Mouse (Mus musculus) layer of hippocampus, adult 8-10 months (tissue): ENCODE results near the gene Glt1d1. TPM values are rescaled to one million over a fixed set of nuclear protein-coding genes. Genes with fewer than 3 reads are reported as not detected.
A peak's percentile ranks its signal among the peaks of the same experiment; 100 is the strongest.
"Not testable (repeated sequence)": the region's sequence is repeated elsewhere in the genome, so short reads cannot be mapped to it uniquely, and the experiment has no call there.

Experiments
- DNase-seq, 2 experiments: peaks; one replicate each; pipeline ENCODE4 v3.0.0; 2022; ENCODE audit warnings: low spot score in 2 of 2
- total RNA-seq, 4 experiments: library from RNA; stranded (reverse); gene quantifications; 2 replicates each; pipeline ENCODE4 v1.2.4; 2022

Glt1d1 gene
- total RNA-seq, 4 experiments from 2014 or later, result 25.8 to 32.5 (median 26.7) TPM

DNA sequence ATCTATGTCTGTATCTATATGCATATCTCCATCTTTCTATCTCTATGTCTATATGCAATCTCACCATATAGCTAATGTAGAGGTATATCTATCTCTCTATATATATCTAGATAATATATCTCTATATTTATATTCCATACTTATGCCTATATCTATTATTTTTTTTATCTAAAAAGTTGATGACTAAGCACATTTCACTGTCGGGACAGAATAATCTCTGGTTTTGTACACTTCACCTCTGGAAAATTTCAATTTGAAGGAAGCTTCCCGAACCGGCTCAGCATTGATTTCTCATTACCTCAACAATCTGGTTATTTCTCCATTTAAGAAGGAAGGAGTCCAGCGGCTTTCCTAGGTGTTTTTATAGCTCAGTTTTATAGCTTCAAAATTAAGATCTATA is 64.5 kb downstream of the Glt1d1 start:
- DNase-seq, result no peak

DNA sequence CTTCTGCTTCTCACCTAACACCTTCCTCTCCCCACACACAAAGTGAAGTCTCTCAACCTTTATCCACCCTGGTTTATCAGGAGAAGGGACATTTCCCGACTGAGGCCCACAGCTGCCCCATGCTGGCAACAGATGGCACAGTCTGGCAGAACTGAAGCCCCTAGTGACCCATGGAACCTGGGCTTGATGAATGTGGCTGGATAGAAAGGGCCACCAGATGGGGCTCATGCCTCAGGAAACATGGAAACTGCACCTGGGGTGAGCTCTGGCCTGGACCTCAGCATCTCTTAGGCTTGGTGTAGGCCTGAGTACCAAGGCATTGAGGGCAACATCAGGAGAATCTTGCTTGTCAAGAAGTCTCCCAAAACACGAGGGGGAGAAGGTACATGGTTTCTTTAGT is 66.5 kb downstream of the Glt1d1 start:
- no peak for DNase-seq

DNA sequence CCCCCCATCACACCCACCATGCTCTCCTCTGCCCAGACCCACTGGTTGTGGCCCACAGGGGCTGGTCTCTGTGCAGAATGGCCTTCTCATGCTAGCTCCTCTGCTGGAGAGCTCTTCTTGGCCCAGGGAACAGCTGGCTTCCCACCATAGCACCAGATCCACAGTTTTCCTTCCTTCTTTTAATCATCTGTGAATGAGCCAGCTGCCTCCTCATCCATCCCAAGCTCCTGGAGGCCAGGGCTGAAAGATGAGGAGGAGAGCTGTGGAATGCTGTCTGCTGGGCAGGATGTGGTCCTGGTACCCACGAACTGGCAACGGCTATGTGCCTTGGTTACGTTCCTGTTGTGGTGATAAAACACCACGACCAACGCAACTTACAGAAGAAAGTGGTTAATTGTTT is 67.6 kb downstream of the Glt1d1 start:
- DNase-seq, result no peak

DNA sequence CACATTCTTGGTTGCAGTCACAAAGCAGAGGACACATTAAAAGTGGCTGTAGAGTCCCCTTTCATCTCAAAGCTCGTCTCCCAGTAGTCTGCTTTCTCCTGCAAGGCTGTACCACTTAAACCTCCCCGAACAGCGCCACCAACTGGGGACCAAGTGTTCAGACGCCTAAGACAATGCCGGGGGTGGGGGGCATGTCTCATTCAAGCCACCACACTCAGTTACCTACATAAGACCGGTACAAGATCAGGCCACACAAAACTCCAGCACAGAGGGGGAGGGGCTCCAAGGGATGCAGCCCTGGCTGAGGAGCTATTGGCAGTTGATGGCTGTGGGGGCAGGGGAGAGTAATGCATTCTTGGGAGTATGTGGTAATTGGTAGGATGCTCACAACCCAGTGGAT is 68.1 kb downstream of the Glt1d1 start:
- no peak for DNase-seq

DNA sequence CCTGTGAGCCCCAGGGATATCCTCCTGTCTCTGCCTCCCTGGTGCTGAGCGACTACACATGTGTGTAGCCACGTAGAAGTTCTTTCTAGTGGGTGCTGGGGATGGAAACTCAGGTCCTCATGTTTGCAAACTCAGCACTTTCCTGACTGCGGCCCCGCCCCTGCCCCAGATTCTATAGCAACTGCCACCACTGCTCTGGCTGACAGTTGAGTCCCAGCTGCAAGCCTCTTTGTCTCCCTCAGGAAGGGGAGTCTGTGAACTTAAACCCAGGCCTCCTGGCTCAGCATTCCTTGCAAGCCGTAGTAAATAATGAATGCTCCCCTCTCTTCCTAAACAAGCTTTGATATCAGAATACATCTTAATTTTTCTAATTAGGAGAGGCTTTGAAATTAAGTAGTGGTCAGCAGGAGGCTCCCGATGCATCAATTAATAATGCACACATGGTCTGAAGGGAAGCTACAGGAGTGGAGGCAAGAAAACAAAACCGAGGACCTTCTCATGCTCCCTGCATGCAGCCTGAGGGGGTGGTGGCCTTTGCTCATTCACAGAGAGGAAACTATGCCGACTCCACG is 71.6 kb downstream of the Glt1d1 start:
- DNase-seq, result no peak

DNA sequence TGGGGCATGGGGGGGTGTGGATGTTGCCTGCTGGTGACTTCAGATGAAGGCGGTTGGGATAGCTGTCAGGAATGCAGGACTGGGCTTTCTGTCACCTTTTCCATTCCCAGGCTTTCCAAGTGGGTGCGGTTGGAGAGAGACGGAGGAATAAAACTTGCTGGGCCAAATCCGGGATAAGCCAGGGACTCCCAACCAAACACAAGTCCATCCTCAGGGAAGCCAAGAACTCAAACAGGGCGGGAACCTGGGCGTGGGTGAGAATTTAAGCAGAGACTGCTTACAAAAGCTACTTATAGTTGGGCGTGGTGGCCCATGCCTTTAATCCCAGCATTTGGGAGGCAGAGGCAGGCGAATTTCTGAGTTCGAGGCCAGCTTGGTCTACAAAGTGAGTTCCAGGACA is 73.2 kb downstream of the Glt1d1 start:
- no peak for DNase-seq

DNA sequence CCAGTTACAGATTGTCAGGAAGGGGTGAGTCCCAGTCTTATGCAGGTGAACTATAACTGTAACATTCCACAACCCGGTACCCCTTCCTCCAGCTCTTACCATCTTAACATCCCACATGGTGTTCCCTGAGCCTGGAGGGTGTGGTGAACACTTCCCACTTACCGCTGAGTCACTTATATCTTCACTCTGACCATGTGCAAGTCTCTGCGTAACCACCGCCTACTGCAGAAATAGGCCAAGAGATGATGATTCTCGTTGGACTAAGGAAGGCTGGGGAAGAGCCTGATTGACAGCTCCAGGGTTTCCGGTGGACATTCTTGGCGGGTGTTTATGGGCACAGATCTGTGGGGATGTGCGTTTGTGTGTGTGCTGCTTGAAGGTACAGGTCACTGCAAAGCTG is 73.9 kb downstream of the Glt1d1 start:
- DNase-seq, result peak; percentile 23 to 25

DNA sequence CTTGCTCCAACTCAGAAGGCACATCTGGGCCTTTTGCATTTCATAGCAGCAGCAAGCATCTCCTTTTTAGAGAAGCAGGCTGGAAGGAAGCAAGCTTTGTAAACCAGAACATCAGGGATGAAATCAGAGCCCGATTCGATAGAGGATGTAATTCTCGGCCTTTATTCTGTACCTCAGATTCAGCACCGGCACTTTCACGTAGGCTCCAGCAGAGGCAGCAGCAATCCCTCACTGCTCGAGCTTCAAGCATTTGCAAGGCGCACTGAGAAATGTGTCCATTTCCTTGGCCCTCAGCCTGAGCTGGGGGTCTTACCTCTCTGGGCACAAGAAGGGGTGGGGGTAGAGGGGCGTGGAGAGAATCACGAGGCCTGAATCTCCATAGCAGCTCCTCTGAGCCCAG is 76.1 kb downstream of the Glt1d1 start:
- peak in 1 of 2 experiments; percentile 30 for DNase-seq

DNA sequence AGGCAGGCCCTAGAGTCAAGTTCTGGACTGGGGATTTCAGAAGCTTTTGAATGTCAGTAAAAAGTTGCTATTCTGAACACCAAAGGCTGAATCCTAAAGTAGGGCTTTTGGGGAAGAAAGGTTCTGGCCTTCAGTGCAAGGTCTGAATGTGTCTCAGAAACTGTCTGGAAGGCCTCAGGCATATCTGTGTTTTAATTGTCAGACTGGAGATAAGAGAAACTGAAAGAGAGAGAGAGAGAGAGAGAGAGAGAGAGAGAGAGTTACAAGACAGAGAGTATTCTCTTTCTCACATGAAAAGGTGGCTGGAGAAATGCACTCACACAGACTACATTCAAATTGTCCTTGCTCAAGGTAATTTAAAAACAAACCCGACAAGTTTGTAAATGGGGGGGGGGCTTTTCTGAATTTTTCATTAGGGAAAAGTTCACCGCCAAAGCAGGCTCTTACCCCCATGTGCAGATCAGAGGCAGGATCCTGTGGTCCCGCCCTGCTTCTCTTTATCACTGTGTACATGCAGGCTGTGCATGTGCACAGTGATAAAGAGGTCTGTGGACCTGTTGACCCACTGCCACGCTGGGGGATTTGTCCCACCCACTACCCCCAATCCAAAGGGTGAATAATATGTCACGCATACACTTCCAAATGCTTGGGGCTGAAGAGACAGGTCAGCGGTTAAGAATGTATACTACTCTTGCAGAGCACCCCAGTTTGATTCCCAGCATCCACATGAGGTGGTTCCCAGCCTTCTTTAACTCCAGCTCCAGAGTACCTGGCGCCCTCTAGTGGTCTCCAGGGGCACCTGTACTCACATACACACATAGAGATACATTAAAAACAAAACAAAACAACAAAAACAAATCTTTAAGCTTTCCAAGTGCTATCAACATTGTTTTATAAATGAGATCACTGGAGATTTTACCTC is 83.0 kb downstream of the Glt1d1 start:
- DNase-seq, result no peak

DNA sequence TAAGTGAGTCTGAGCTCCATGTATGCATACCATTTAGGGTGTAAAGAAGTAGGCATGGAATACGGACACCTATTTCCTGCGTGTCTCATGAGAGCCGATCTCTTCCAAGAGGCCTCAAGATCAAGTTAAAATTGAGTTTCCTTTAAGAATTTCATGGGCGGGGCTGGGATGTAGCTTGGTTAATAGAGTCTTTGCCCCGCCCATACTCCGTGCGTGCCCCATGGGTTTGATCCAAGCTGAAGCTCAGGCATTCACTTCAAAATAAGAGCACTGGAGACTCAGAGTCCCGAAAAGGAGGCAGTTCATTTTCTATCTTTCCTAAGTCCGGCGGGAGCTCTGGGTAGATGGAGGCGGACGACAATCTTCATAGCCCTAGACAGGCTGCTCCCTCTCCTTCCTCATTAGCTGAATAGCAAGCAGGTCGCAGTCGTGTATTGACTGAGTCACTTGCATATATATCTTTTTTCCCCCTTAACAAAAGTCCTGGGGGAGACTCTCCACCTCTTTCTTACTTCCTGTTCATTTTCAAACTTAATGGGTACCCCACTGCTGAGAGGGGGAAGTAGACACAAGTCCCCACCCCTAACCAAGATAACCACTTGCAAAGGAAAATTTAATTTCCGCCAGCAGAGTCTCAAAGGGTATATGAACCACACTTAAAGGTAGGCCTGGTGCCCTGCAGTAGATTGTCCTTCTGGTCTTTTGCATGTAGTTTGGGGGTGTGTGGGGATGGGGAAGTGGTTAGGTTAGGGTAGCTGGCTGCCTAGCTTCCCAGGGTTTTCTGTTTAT is 88.7 kb downstream of the Glt1d1 start:
- no peak for DNase-seq

DNA sequence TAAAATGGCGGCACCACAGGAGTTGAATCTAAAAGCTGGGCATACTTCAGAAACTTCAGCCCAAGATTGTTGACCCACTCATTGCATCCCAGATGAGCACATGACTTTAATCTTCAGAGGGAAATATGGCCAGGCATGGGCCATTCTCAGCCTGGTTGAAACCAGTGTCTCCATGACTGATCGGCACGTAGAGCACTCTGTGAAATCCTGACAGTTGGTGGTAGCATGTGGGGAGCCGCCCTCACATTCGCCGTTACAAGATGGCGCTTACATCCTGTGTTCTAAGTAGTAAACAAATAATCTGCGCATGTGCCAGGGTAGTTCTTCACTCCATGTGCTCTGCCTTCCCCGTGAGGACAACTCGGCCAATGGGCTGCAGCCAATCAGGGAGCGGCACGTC is 90.1 kb downstream of the Glt1d1 start:
- peak; percentile 34 to 47 for DNase-seq

DNA sequence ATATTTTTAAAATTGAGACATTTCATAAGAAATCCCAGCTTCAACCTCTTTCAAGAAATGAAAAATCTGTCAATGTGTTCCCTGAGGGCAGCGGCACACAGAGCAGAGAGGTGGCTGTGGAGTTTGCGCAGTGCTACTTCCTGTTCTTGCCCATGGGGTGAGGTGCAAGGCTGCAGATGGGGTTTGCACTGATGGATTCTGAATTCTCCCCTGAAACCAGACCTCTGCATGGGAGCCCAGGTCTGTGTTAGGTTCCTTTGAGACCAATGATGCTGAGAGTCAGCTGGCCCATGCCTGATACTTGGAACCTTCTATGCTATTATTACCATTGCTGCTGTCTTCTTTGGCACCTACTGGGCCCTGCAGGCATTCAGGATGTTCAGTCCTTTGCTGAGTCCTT is 98.3 kb downstream of the Glt1d1 start:
- DNase-seq, result no peak

DNA sequence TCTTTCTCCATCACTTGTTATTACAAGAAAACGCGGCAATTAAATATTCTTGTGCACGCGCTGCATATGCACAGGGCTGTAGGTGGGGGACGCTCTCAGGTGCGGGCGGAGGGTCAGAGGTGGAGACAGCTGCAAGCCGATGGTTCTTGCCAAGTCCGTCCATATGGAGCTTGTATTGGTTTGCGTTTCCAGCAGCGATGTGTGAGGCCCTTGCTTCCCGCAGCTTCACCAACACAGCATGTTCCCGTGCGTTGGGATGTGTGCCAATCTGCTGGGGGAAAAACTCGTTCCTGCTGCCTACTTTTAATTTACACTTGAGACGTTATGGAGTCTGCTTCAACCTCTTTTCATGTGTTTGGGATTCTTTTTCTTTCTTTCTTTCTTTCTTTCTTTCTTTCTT is 109.3 kb downstream of the Glt1d1 start:
- peak; percentile 32 to 62 for DNase-seq

DNA sequence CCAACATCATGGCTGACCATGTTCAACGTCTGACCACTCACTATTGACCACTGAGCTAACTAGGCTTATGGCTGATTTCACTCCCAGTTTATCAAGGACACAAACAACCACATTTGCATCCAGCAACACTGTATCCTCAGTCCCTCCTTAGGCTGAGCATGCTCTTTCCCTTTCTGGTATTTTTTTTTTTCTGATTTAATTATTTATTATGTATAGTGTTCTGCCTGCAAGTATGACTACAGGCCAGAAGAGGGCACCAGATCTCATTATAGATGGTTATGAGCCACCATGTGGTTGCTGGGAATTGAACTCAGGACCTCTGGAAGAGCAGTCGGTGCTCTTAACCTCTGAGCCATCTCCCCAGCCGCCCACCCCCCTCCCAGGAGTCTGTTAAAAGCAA is 117.5 kb downstream of the Glt1d1 start:
- not testable (repeated sequence) for DNase-seq

DNA sequence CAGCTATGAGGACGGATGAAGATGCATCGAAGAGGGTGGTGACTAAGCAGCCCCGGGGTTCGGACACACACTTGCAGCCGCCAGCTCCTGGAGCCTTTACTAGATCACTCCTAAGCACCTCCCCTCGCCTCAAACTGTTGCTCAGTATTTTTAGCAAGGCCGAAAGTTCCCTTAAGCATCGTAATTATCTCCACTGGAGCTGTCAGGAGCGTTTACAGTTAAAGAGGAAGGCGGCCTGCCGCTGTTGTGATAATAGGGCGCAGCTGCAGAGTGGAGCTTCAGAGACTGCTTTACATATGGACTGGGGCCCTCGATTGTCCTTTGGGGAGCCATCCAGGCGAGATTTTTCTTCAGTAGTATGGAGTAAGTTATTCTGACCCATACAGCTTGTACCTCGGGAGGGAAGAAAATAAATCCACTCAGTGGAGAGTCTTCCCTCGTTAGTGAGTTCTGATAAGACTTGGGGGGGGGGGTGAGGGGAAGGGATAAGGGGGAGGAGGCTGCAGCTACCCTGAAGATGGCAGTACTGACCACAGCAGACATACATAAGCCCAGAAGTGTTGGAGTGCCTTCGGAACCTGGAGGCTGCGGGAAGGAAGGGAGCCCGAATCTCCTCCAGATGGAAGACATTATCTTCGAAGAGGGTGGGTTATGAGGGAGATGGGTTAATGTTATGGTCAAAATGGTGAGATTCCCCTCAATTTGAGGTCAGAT is 119.4 kb downstream of the Glt1d1 start:
- DNase-seq, result no peak

DNA sequence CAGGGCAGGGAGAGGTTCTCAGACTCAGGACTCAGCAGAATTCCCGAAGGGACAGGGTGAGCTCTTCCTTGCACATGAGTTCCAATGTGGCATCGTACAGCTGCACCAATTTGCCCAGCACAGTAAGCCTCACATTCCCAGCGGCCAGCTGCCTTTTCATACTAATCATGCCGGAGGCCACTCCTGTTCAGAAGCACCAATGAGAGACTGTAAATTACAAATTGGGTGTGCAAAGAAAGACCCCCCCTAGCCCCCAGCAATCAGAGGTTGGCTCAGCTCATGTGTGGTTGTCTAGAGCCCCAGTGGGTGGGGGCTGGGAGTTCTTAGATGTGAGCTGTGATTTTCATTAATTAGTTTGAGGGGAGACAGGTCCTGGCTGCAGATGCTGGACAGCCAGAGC is 123.5 kb downstream of the Glt1d1 start:
- no peak for DNase-seq

DNA sequence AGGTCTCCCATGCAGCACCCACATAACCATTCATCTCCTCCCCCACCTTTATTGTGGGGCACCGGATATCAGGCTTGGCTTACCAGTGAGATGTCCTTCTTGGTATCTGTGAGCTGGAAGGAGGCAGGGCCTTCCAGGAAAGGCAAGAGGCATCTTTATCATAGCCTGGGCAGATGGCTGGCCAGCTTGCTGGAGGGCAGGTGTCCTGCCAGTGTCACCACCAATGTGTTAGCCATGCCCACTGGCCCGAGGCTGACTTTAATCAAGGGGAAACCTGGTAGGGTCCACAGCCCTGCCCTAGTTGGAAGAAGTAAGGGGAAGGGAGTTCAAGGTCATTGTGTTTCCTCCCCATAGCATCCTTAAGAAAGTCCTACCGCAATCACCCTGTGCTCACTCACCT is 123.9 kb downstream of the Glt1d1 start:
- DNase-seq, result no peak

DNA sequence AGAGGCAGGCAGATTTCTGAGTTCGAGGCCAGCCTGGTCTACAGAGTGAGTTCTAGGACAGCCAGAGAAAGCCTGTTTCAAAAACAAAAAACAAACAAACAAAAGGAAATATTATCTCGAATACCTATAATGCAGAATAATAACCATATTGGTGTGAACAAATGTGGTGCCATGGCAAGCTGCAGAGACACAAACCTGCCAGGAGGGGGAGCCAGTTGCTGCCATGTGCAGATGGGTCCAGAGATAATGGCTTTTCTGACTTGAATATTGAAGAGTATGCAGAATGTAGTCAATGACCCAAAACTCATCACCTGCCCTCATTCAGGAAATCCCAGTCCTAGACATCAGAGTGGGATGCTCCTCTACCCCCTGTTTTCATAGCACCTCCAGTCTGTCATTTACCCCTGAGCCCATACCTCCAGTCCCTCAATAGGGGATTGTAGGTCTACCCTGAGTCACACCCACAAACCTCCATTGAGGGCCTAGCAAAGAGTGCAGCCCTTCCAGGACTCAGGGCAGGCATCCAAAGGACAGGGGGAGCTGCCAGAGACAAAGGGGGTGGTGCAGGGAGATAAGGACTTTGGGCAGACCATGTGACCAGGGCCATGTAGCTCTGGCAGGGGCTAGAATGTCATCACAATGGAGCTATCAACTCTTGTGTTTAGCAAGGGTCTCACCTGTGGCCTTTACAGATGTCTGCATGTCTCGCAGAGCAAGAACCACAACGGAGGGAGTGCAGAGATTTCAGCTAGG is 124.8 kb downstream of the Glt1d1 start:
- DNase-seq, result no peak

DNA sequence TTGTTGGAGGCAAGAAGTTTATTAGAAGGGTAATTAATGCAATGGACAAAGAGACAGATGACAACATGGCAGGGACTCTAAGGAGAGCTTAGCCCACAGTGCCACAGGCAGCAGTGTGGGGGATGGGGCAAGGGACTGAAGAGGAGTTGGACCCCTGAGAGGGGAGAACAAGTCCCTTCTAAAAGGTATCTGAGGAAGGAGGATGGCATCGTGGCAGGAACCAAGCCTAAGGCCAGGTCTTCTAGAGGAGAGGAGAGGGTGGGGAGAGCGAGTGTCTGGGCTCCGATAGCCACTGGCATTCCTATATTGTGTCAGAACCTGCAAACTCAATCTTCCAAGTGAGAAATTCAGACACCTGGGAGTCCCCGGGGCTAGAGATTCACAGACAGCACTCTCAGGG is 126.5 kb downstream of the Glt1d1 start:
- DNase-seq, result no peak
